Mouse (Mus musculus): ENCODE data around the gene Slc26a8.

DNA sequence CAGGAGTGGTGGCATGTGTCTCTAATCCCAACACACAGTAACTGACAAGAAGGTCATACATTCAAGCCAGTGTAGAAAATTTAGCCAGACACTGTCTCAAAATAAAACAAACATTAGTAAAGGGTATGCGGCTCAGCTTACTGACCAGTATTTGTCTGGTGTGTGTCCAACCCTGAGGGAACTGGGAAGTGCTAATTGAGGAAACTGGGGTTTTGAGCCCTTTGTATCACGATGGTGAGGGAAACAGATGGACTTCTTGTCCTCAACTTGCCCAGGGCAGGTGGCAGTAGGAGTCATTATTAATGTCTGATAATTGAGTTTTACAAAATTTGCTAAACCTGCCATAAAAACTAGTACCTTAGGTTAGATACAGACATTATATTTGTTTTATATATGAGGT, 19.0 kb upstream of the Slc26a8 start:
- TF ChIP-seq CTCF (IDR thresholded peaks at IDR 0.05; ENCODE audit: low read depth, low read length) = no peak
- TF ChIP-seq GATA1 (IDR thresholded peaks at IDR 0.05; ENCODE audit: borderline replicate concordance, low read length) = no peak
- no peak for TF ChIP-seq GATA2 (IDR thresholded peaks at IDR 0.05; ENCODE audit: borderline replicate concordance, low read depth, low read length)
- TF ChIP-seq TAL1 (conservative IDR thresholded peaks at IDR 0.05; ENCODE audit: low read depth, low read length) = no peak
- no peak for TF ChIP-seq POLR2AphosphoS5 (IDR thresholded peaks at IDR 0.05; ENCODE audit: insufficient replicate concordance, low read depth, low read length)

All from G1E (cell line).